Mouse (Mus musculus) naive thymus-derived CD4-positive, alpha-beta T cell, adult 2 months (primary cell): ENCODE data around the gene Eppin.

Source experiments
- DNase-seq: peaks from one replicate; pipeline ENCODE4 v3.0.0-alpha.2; 2011; ENCODE audit warnings: low read depth

Eppin gene

DNA sequence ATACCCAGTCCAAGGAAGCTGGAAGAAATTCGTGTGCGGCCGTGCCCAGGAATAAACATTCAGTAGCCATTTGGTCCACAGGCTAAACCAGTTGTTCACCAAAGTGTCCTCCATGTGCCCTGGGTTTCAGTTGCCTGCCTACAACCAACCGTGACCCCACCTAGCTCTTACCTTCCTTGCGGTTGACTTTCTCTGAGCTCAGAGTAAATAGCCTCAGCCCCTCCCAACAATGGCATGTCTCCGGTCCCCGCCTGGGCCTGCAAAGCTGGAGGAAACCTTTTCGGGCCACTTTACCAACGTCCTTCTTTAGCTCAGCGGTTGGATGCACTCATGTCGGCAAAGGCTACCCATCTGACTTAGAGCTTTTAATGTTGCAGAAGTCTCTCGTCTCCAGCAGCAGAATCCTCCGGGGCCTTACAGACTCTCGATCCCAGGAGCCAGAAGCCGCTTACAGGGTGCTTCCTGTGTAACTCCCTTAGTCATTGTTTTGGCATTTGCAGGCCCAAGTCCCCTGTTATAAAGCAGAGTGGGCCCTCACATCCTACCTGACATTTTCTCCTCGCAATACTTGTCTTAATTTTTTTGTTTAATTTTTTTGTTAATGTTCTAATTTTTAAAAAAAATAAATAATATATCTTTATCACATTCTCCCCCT lies 34.3 kb downstream of the Eppin start:
- peak; percentile 38 for DNase-seq

DNA sequence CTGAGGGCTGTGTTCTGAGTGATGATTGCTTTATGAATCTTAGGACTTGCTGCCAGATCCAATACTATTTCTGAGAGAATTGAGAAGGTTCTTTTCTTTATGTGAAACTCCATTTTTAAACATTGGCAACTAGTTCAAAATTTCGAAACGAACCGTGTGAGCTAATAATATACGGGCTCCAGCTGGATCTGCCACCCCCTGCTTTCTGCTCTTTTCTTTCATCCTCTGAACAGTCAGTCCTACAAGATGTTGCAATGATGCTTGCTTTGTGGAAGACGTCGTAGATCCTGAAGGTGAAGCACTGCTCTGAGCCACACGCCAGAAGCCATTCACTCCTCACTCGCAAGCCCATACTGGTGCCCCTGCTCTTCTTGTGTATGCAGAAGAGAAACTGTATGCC lies 35.0 kb downstream of the Eppin start:
- DNase-seq, result no peak

DNA sequence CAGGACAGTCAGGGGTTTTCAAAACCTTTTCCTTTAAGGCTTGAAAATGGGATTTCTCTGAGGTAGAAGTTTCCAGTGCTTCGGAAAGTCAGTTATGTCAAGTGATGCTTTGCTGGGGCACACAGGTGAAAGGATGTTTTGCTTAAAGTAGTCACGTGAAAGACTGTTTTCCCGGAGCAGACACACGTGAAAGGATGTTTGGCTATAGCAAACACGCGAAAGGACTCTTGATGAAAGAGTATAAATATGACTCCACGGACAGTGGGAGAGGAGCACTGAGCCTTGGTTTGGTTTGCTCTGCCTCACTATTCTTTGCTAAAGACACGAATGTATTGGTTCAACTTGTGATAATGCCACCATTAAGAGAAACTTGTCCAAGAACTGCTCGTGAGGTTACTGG lies 41.9 kb downstream of the Eppin start:
- no peak for DNase-seq

DNA sequence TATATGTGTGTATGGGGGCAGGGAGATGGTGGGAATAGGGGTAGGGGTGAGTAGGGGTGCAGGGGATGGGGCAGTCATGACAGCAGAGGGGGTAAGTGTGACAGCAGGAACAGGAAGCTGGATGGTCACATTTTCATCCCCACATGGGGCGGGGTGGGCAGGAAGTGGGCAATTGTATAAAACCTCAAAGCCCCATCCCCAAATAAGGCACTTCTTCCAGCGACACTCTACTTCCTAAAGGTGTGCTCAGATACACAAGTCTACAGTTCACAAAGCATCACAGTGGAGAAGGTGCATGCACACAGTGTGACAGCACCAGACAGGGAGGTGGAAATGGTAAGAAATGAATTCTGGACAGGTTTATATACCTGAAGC lies 42.5 kb downstream of the Eppin start:
- no peak for DNase-seq

DNA sequence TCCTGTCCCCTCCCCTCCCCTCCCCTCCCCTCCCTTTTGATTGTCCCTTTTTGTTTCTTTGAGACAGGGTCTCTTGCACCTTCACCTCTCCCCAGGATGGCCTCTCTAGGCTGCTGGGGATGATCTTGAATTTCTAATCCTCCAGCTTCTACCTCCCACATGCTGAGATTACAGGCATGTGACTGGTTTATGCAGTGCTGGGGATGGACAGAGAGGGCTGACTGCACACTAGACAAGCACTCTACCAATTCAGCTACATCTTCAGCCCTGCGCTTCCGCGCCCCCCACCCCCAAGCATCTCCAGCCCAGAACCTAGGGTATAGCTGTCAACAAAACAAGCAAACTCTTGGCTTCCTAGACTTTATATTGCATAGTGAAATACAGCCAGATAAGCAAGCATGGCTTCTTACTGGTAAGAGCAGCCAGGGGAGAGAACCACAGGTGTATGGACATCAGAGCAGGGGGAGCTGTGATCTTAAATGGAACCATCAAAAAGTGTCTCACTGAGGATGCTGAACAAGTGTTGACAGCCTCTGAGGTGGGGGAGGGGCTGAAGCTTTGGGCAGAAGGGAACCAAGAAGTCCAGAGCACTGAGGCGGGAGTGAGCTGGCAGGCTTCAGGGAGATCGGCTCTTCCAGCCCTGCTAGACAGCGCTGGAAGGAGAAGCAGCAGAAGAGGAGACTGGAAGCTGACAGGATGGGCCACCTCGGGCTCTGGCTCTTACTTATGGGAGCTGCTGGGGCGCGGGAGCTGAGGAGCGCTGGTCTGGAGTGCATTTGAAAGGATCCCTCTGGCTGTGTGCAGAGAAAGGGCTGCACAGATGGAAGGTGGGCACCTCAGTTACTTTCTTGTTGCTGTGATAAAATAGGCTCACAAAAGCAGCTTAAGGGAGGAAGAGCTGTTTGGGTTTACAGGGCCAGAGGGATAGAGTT lies 43.2 kb downstream of the Eppin start:
- no peak for DNase-seq

DNA sequence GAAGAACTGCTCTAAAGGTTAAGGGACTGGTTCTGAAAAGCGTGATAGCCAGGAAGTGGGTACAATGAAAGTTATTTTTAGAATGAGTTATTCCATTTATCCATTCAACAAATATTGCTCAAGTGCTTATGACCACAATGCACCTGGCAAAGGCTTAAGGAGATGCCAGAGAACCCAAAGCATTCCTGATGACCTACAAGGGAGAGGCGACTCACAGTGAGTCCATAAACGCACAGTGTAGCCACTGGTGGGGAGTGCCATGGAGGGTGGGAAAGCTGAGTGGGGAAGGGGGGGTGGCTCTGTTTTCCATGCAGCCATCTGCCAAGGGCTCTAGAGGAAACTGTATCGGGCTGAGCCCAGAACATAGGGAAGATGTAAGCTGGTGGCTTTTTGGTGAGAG lies 44.1 kb downstream of the Eppin start:
- DNase-seq, result no peak

DNA sequence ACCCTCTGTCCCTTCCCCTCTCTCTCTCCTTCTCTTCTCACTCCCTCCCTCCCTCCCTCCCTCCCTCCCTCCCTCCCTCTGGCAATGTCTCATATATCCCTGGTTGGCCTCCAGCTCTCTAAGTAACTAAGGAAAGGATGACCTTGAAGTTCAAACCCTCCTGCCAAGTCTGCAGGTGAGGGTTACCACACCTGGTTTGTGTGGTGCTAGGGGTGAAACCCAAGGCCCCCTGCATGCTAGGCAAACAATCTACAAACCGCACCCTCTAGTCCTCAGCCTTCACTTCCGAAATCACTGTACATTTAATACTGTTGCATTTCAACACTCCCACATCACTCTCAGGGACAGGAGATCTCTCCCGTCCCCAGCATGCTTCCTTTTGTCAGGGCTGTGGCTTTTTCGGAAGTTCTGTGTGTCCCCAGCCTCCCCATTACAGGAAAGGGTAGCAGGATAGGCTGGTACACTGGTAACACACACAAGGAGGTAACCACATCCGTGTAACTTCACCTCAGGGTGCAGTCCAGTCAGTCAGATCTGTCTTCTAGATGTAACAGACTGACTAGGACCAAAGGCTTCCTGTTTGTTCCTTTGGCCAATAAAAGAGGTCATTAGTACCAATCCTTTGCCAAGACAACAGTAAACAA lies 48.8 kb downstream of the Eppin start:
- DNase-seq, result peak; percentile 59

DNA sequence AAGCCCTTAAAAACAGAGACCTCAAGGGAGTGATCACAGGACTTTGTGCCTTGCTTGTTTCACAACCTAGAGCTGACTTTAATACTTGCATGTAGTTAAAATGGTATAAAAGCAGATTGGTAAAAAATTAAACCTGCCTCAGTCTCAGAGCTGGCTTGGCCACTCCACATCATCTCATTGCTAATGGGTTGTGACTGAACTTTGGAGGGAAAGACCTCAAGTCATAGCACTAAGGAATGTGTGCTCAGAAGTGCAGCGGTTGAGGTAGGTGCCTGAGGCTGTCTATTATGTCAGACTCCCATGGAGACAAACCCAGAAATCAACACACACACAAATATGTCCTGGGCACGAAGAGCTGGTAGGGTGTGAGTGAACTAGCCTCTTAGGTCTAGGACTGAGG lies 49.6 kb downstream of the Eppin start:
- DNase-seq, result no peak

DNA sequence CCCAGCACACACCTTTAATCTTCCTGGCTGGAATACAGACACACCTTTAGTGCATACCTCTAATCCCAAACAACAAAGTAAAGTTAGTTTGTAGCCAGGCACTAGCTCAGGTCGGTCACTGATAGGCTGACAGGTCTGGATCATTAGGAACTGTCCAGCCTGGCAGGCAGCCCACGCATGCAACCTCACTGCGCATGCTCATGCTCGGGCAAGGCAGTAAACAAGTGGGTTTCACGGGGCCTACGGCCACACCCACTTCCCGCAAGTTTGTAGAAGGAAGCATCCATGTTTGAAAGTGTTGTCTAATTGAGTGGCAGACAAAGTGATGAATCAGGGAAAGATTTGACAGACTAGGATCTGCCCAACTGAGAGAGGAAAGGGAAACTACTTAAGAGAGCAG lies 50.8 kb downstream of the Eppin start:
- no peak for DNase-seq

DNA sequence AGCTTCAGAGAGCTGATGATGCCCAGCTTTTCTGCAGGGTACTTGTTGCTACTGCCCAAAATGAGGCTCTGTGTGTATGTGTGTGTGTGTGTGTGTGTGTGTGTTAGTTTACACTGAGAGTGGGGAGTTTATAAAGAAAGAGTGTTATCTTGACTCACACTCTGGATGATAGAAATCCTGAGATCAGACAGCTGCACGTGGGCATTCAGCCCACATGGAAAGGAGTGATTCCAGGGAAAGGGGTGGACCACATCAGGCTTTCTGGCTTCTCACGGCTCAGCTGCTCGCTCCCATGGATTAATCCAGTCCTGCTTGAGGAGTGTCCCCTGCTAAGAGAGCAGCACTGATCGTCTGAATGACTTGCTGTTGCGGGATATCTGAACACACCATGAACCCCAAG lies 51.3 kb downstream of the Eppin start:
- DNase-seq, result no peak

DNA sequence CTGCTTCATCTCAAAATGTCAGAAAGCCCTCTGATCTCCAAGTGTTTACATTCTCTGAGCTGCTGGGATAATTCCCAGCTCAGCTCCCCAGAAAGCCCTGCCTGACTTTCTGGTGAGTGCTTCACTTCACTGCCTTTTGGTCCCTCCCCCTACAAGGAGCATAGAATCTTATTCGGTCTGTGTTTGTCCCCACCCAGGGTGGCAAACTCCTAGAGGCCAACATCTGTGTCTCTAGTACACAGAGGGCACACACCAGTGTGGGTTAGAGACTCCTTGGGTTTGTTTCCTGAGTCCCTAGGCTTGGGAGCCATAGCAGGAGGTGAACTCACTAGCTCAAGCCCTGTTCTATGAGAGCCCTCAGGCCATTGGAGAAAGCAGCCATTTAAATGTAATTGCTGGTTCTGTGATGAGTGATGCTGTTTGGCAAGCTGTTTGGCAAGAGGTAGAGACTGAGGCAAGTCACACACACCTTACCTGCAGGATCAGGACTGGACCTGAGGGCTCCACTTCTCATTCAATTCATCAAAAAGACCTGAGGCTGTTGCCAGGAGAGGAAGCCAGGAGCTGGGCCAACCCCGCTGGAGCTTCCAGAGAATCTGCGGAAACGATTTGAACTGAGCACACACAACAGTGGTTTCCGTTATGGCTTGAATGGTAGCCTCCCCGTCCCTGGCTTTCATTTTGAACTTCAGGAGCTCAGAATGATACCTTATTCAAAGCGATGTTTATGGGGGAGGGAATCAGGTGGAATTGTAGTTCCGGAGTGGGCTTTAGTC lies 52.6 kb downstream of the Eppin start:
- DNase-seq, result no peak
